Mouse (Mus musculus): ENCODE measurements around the gene Krt20. TPM values are rescaled to one million over a fixed set of nuclear protein-coding genes. Genes with fewer than 3 reads are reported as not detected.

Gene Krt20
- polyA plus RNA-seq, 1 experiment from 2014 or later = 0.24 TPM

GRCm38 (mm10) chr11:99454759-99455158 lies 16.8 kb upstream of the Krt20 start:
- no peak for ATAC-seq (ENCODE audit: insufficient number of reproducible peaks, insufficient read depth, low FRiP score, low TSS enrichment, low read depth)
- Histone ChIP-seq H3K27ac (no peak overlapping the region), H3K4me2 (no peak overlapping the region), H3K4me3 (no peak overlapping the region), H3K9me3 (no peaks in the 10 kb centered on the region), H3K4me1 (no peaks in the 10 kb centered on the region), H3K9ac (no peak overlapping the region), H3K36me3 (no peaks in the 10 kb centered on the region), H3K27me3 (no peaks in the 10 kb centered on the region)
- 77% methylated on average over 10 of the region's 10 CpGs for WGBS

- H3K4me1 ChIP-seq = no peaks in the 10 kb centered on the region
- ATAC-seq (ENCODE audit: insufficient number of reproducible peaks, insufficient read depth, low FRiP score, low TSS enrichment, low read depth) = no peak
- 81% methylated on average over 4 of the region's 4 CpGs for WGBS
- no peak overlapping the region for H3K27ac ChIP-seq
- no peak overlapping the region for H3K4me3 ChIP-seq
- H3K27me3 ChIP-seq = no peaks in the 10 kb centered on the region
- H3K4me2 ChIP-seq = no peak overlapping the region
- no peaks in the 10 kb centered on the region for H3K36me3 ChIP-seq
- no peak overlapping the region for H3K9ac ChIP-seq
- H3K9me3 ChIP-seq = no peaks in the 10 kb centered on the region
Observed at GRCm38 (mm10) chr11:99454044-99454443, 16.1 kb upstream of the Krt20 start.

GRCm38 (mm10) chr11:99448769-99449168 lies 10.8 kb upstream of the Krt20 start:
- no peaks in the 10 kb centered on the region for H3K4me1 ChIP-seq
- H3K4me2 ChIP-seq = no peak overlapping the region
- H3K27me3 ChIP-seq = no peaks in the 10 kb centered on the region
- H3K4me3 ChIP-seq = no peak overlapping the region
- ATAC-seq (ENCODE audit: insufficient number of reproducible peaks, insufficient read depth, low FRiP score, low TSS enrichment, low read depth) = no peak
- H3K36me3 ChIP-seq = no peaks in the 10 kb centered on the region
- no peak overlapping the region for H3K9ac ChIP-seq
- no peaks in the 10 kb centered on the region for H3K9me3 ChIP-seq
- H3K27ac ChIP-seq = no peak overlapping the region
- 54% methylated on average over 2 of the region's 2 CpGs for WGBS

GRCm38 (mm10) chr11:99441220-99441619 lies 3.3 kb upstream of the Krt20 start:
- Histone ChIP-seq H3K4me1 (peaks cover 9% of the 10 kb centered on the region), H3K27me3 (no peaks in the 10 kb centered on the region), H3K9ac (no peak overlapping the region), H3K4me3 (no peak overlapping the region), H3K27ac (no peak overlapping the region), H3K36me3 (no peaks in the 10 kb centered on the region), H3K4me2 (no peak overlapping the region), H3K9me3 (no peaks in the 10 kb centered on the region)
- 69% methylated on average over 8 of the region's 8 CpGs for WGBS
- no peak for ATAC-seq (ENCODE audit: insufficient number of reproducible peaks, insufficient read depth, low FRiP score, low TSS enrichment, low read depth)

- no peak overlapping the region for H3K9ac ChIP-seq
- H3K27me3 ChIP-seq = no peaks in the 10 kb centered on the region
- peaks cover 9% of the 10 kb centered on the region for H3K4me1 ChIP-seq
- 52% methylated on average over 10 of the region's 10 CpGs for WGBS
- H3K27ac ChIP-seq = no peak overlapping the region
- no peak overlapping the region for H3K4me2 ChIP-seq
- H3K36me3 ChIP-seq = no peaks in the 10 kb centered on the region
- no peak for ATAC-seq (ENCODE audit: insufficient number of reproducible peaks, insufficient read depth, low FRiP score, low TSS enrichment, low read depth)
- H3K4me3 ChIP-seq = no peak overlapping the region
- H3K9me3 ChIP-seq = no peaks in the 10 kb centered on the region
Observed at GRCm38 (mm10) chr11:99439465-99439864, 1.5 kb upstream of the Krt20 start.

GRCm38 (mm10) chr11:99436625-99437024 lies 1.3 kb downstream of the Krt20 start:
- H3K9me3 ChIP-seq = no peaks in the 10 kb centered on the region
- peaks cover 9% of the 10 kb centered on the region for H3K4me1 ChIP-seq
- H3K27me3 ChIP-seq = no peaks in the 10 kb centered on the region
- H3K36me3 ChIP-seq = no peaks in the 10 kb centered on the region
- H3K4me2 ChIP-seq = no peak overlapping the region
- H3K27ac ChIP-seq = no peak overlapping the region
- 79% methylated on average over 4 of the region's 4 CpGs for WGBS
- no peak for ATAC-seq (ENCODE audit: insufficient number of reproducible peaks, insufficient read depth, low FRiP score, low TSS enrichment, low read depth)
- no peak overlapping the region for H3K4me3 ChIP-seq
- H3K9ac ChIP-seq = no peak overlapping the region

- Histone ChIP-seq H3K36me3 (no peaks in the 10 kb centered on the region), H3K9ac (no peak overlapping the region), H3K4me1 (no peaks in the 10 kb centered on the region), H3K9me3 (no peaks in the 10 kb centered on the region), H3K4me3 (no peak overlapping the region), H3K4me2 (no peak overlapping the region), H3K27me3 (no peaks in the 10 kb centered on the region), H3K27ac (no peak overlapping the region)
- 44% methylated on average over 12 of the region's 12 CpGs for WGBS
- ATAC-seq (ENCODE audit: insufficient number of reproducible peaks, insufficient read depth, low FRiP score, low TSS enrichment, low read depth) = no peak
Observed at GRCm38 (mm10) chr11:99430670-99431069, 7.3 kb downstream of the Krt20 start.

GRCm38 (mm10) chr11:99422159-99422558 lies 15.8 kb downstream of the Krt20 start, which contains the start of gene Krt12:
Krt12 (minus strand) TSS chr11:99422259.
- no peaks in the 10 kb centered on the region for H3K4me1 ChIP-seq
- ATAC-seq (ENCODE audit: insufficient number of reproducible peaks, insufficient read depth, low FRiP score, low TSS enrichment, low read depth) = no peak
- no peak within 1 kb of the TSS for H3K4me3 ChIP-seq
- 85% methylated on average over 10 of the region's 10 CpGs for WGBS
- 0 out of 2 replicates have a peak, but pooled peaks cover 4% of the 10 kb centered on the region for H3K27me3 ChIP-seq
- H3K4me2 ChIP-seq = no peak within 1 kb of the TSS
- H3K27ac ChIP-seq = no peak within 1 kb of the TSS
- H3K9ac ChIP-seq = no peak within 1 kb of the TSS
- no peaks in the 10 kb centered on the region for H3K9me3 ChIP-seq
- H3K36me3 ChIP-seq = no peaks in the 10 kb centered on the region

GRCm38 (mm10) chr11:99420586-99420985 lies 17.4 kb downstream of the Krt20 start:
- no peak for ATAC-seq (ENCODE audit: insufficient number of reproducible peaks, insufficient read depth, low FRiP score, low TSS enrichment, low read depth)
- no peaks in the 10 kb centered on the region for H3K36me3 ChIP-seq
- no peak overlapping the region for H3K4me3 ChIP-seq
- H3K9ac ChIP-seq = no peak overlapping the region
- no peaks in the 10 kb centered on the region for H3K9me3 ChIP-seq
- 0 out of 2 replicates have a peak, but pooled peaks cover 4% of the 10 kb centered on the region for H3K27me3 ChIP-seq
- no peak overlapping the region for H3K4me2 ChIP-seq
- H3K4me1 ChIP-seq = no peaks in the 10 kb centered on the region
- WGBS = 50% methylated on average over 10 of the region's 10 CpGs
- no peak overlapping the region for H3K27ac ChIP-seq

GRCm38 (mm10) chr11:99417819-99418218 lies 20.1 kb downstream of the Krt20 start:
- H3K27ac ChIP-seq = no peak overlapping the region
- no peak overlapping the region for H3K4me3 ChIP-seq
- H3K36me3 ChIP-seq = no peaks in the 10 kb centered on the region
- no peak for ATAC-seq (ENCODE audit: insufficient number of reproducible peaks, insufficient read depth, low FRiP score, low TSS enrichment, low read depth)
- 0 out of 2 replicates have a peak, but pooled peaks cover 4% of the 10 kb centered on the region for H3K27me3 ChIP-seq
- H3K9me3 ChIP-seq = no peaks in the 10 kb centered on the region
- H3K4me2 ChIP-seq = no peak overlapping the region
- H3K4me1 ChIP-seq = no peaks in the 10 kb centered on the region
- H3K9ac ChIP-seq = no peak overlapping the region
- 72% methylated on average over 16 of the region's 16 CpGs for WGBS

GRCm38 (mm10) chr11:99416902-99417301 lies 21.0 kb downstream of the Krt20 start:
- no peak for ATAC-seq (ENCODE audit: insufficient number of reproducible peaks, insufficient read depth, low FRiP score, low TSS enrichment, low read depth)
- Histone ChIP-seq H3K4me2 (no peak overlapping the region), H3K9me3 (no peaks in the 10 kb centered on the region), H3K9ac (no peak overlapping the region), H3K27me3 (0 out of 2 replicates have a peak, but pooled peaks cover 4% of the 10 kb centered on the region), H3K4me3 (no peak overlapping the region), H3K36me3 (no peaks in the 10 kb centered on the region), H3K27ac (no peak overlapping the region), H3K4me1 (no peaks in the 10 kb centered on the region)
- WGBS = 86% methylated on average over 13 of the region's 13 CpGs

GRCm38 (mm10) chr11:99414463-99415147 lies 23.3 kb downstream of the Krt20 start:
- Histone ChIP-seq H3K36me3 (no peaks in the 10 kb centered on the region), H3K4me2 (no peak overlapping the region), H3K9me3 (no peaks in the 10 kb centered on the region), H3K4me1 (no peaks in the 10 kb centered on the region), H3K4me3 (no peak overlapping the region), H3K27ac (no peak overlapping the region), H3K9ac (no peak overlapping the region), H3K27me3 (0 out of 2 replicates have a peak, but pooled peaks cover 4% of the 10 kb centered on the region)
- no peak for ATAC-seq (ENCODE audit: insufficient number of reproducible peaks, insufficient read depth, low FRiP score, low TSS enrichment, low read depth)
- WGBS = 88% methylated on average over 13 of the region's 13 CpGs
